Mouse (Mus musculus): ENCODE results near the gene Ninl. TPM values are rescaled to one million over a fixed set of nuclear protein-coding genes. Genes with fewer than 3 reads are reported as not detected.

Ninl gene
- polyA plus RNA-seq, 1 experiment from 2014 or later: 11.8 TPM

- Histone ChIP-seq H3K36me3 (0 out of 2 replicates have a peak, but pooled peaks cover 7% of the 10 kb centered on the region), H3K4me3 (no peak overlapping the region), H3K27ac (no peak overlapping the region), H3K9me3 (no peaks in the 10 kb centered on the region), H3K4me1 (replicated peaks) (no peaks in the 10 kb centered on the region), H3K27me3 (ENCODE audit: insufficient read depth, poor library complexity, severe bottlenecking) (no peaks in the 10 kb centered on the region)
- WGBS: 93% methylated on average over 2 of the region's 2 CpGs
- DNase-seq (ENCODE audit: low spot score): peak; percentile 1
Measured at GRCm38 (mm10) chr2:150990506-150990905, 48.7 kb downstream of the Ninl start.

DNA sequence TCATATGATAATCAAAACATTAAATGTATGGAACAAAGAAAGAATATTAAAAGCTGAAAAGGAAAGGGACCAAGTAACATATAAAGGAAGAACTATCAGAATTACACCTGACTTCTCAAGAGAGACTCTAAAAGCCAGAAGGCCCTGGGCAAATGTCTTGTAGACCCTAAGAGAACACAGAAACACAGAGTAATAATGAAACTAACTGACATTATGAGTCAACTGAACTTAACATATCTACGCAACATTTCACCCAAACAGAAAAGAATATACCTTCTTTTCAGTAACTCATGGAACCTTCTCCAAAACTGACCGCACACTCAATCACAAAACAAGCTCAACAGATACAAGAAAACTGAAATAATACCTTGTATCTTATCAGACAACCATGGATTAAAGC is 53.8 kb downstream of the Ninl start:
- Histone ChIP-seq H3K4me3 (no peak overlapping the region), H3K4me1 (replicated peaks) (no peaks in the 10 kb centered on the region), H3K27ac (no peak overlapping the region), H3K36me3 (0 out of 2 replicates have a peak, but pooled peaks cover 7% of the 10 kb centered on the region), H3K27me3 (ENCODE audit: insufficient read depth, poor library complexity, severe bottlenecking) (no peaks in the 10 kb centered on the region), H3K9me3 (no peaks in the 10 kb centered on the region)
- over 99% methylated on average over 2 of the region's 2 CpGs for WGBS
- DNase-seq (ENCODE audit: low spot score): no peak

DNA sequence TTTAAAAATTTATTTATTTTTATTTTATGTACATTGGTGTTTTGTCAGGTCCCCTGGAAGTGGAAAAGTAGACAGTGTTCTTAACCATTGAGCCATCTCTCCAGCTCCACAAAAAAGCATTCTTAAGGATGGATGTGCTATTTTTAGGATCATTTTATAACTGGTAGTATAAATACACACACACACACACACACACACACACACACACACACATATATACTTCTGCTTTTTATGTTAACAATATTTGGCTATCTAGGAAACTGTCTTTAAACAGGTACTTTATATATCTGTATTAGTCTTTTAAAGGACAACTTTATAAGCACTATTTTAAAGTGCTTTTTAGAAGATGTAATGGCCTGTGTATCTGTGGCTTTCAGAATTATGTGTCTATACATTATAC is 57.1 kb downstream of the Ninl start:
- Histone ChIP-seq H3K27ac (no peak overlapping the region), H3K4me1 (replicated peaks) (no peaks in the 10 kb centered on the region), H3K27me3 (ENCODE audit: insufficient read depth, poor library complexity, severe bottlenecking) (no peaks in the 10 kb centered on the region)

DNA sequence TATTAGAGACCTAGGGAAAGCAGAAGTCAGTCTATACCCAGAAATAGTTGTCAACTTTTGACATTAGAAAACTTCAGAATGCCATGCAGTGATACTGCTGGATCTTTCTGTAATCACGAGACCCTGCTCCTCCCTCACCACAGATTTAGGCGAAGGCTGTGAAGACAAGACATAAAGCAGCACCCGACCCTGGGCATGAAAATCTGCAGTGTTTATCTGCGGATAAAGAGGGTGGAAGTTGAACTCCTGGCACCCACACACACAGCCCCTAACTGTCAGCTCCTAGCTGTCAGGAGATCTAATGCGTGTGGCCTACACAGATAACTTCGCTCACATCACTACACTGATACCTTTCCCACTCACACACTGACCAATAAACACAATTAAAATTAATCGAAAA is 57.7 kb downstream of the Ninl start:
- Histone ChIP-seq H3K36me3 (peaks cover 23% of the 10 kb centered on the region), H3K4me3 (no peak overlapping the region), H3K27me3 (ENCODE audit: insufficient read depth, poor library complexity, severe bottlenecking) (no peaks in the 10 kb centered on the region), H3K27ac (no peak overlapping the region), H3K4me1 (replicated peaks) (no peaks in the 10 kb centered on the region), H3K9me3 (no peaks in the 10 kb centered on the region)
- DNase-seq (ENCODE audit: low spot score): peak; percentile 1
- 88% methylated on average over 7 of the region's 7 CpGs for WGBS

More for the DNA sequence above, 57.1 kb downstream of the Ninl start:
- Histone ChIP-seq H3K9me3 (no peaks in the 10 kb centered on the region), H3K36me3 (peaks cover 19% of the 10 kb centered on the region), H3K4me3 (no peak overlapping the region)
- DNase-seq (ENCODE audit: low spot score): no peak

GRCm38 (mm10) chr2:150979861-150980620 is 59.1 kb downstream of the Ninl start:
- Histone ChIP-seq H3K27me3 (ENCODE audit: insufficient read depth, poor library complexity, severe bottlenecking) (no peaks in the 10 kb centered on the region), H3K36me3 (peaks cover 37% of the 10 kb centered on the region), H3K27ac (no peak overlapping the region), H3K9me3 (no peaks in the 10 kb centered on the region), H3K4me1 (replicated peaks) (no peaks in the 10 kb centered on the region), H3K4me3 (no peak overlapping the region)
- 91% methylated on average over 14 of the region's 14 CpGs for whole genome bisulfite sequencing
- peak; percentile 1 for DNase-seq (ENCODE audit: low spot score)

DNA sequence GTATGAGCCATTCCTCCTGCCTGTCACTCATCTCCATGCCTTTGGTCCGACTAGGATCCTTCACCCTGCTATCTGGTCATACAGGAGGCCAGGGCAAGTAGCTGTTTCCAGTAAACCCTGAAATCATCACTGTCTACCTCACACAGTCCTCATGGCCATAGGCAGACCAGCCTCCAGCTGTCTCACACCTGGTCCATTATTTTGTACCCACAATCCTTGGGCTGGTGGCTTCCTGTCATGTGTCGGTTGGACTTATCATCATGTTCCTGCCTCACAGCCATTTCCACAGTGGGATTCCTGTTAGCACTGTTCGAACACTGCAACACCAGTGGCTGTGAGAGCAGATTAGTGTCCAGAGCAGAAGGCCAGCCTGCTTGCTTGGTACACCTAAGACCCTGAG is 60.4 kb downstream of the Ninl start:
- no peak overlapping the region for H3K27ac ChIP-seq

DNA sequence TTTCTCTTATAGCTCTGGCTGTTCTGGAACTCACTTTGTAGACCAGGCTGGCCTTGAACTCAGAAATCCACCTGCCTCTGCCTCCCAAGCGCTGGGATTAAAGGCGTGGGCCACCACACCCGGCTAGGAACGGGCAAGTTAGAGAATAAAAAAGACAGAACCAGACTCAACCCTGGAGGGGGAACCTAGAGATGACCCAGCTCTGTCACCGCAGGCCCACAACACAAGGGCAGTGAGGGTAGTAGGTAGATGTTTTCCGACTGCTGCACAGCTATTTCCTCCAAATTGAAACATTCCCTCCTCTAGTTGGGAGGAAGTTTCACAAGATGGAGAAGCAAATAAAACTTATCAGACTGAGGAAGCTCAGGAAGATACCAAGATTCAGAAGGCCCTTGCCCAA is 61.5 kb downstream of the Ninl start:
- Histone ChIP-seq H3K4me1 (replicated peaks) (no peaks in the 10 kb centered on the region), H3K4me3 (no peak overlapping the region), H3K36me3 (peaks cover 61% of the 10 kb centered on the region), H3K27ac (no peak overlapping the region), H3K9me3 (no peaks in the 10 kb centered on the region), H3K27me3 (ENCODE audit: insufficient read depth, poor library complexity, severe bottlenecking) (no peaks in the 10 kb centered on the region)
- 96% methylated on average over 6 of the region's 6 CpGs for WGBS
- peak; percentile 0 for DNase-seq (ENCODE audit: low spot score)

More for the DNA sequence above, 60.4 kb downstream of the Ninl start:
- Histone ChIP-seq H3K36me3 (peaks cover 50% of the 10 kb centered on the region), H3K27me3 (ENCODE audit: insufficient read depth, poor library complexity, severe bottlenecking) (no peaks in the 10 kb centered on the region), H3K9me3 (no peaks in the 10 kb centered on the region), H3K4me3 (no peak overlapping the region), H3K4me1 (replicated peaks) (no peaks in the 10 kb centered on the region)
- peak; percentile 2 for DNase-seq (ENCODE audit: low spot score)
- 89% methylated on average over 3 of the region's 3 CpGs for WGBS

- H3K9me3 ChIP-seq: no peaks in the 10 kb centered on the region
- H3K36me3 ChIP-seq: peaks cover 69% of the 10 kb centered on the region
- H3K27ac ChIP-seq: no peak overlapping the region
- no peaks in the 10 kb centered on the region for H3K27me3 ChIP-seq (ENCODE audit: insufficient read depth, poor library complexity, severe bottlenecking)
- H3K4me3 ChIP-seq: no peak overlapping the region
- H3K4me1 ChIP-seq (replicated peaks): 0 out of 2 replicates have a peak, but pooled peaks cover 2% of the 10 kb centered on the region
- no peak for DNase-seq (ENCODE audit: low spot score)
- 89% methylated on average over 5 of the region's 5 CpGs for WGBS
Measured at GRCm38 (mm10) chr2:150976871-150977270, 62.3 kb downstream of the Ninl start.

GRCm38 (mm10) chr2:150973401-150974115 is 65.6 kb downstream of the Ninl start:
- DNase-seq (ENCODE audit: low spot score): peak; percentile 1
- WGBS: 95% methylated on average over 8 of the region's 8 CpGs
- Histone ChIP-seq H3K9me3 (no peaks in the 10 kb centered on the region), H3K36me3 (peaks cover 96% of the 10 kb centered on the region), H3K4me1 (replicated peaks) (0 out of 2 replicates have a peak, but pooled peaks cover 3% of the 10 kb centered on the region), H3K27ac (no peak overlapping the region), H3K27me3 (ENCODE audit: insufficient read depth, poor library complexity, severe bottlenecking) (no peaks in the 10 kb centered on the region), H3K4me3 (no peak overlapping the region)

- Histone ChIP-seq H3K27me3 (ENCODE audit: insufficient read depth, poor library complexity, severe bottlenecking) (no peaks in the 10 kb centered on the region), H3K27ac (no peak overlapping the region), H3K4me1 (replicated peaks) (0 out of 2 replicates have a peak, but pooled peaks cover 3% of the 10 kb centered on the region), H3K36me3 (peaks cover 96% of the 10 kb centered on the region), H3K4me3 (no peak overlapping the region), H3K9me3 (no peaks in the 10 kb centered on the region)
- no peak for DNase-seq (ENCODE audit: low spot score)
- 90% methylated on average over 3 of the region's 3 CpGs for WGBS
Measured at GRCm38 (mm10) chr2:150972681-150973080, 66.5 kb downstream of the Ninl start.

DNA sequence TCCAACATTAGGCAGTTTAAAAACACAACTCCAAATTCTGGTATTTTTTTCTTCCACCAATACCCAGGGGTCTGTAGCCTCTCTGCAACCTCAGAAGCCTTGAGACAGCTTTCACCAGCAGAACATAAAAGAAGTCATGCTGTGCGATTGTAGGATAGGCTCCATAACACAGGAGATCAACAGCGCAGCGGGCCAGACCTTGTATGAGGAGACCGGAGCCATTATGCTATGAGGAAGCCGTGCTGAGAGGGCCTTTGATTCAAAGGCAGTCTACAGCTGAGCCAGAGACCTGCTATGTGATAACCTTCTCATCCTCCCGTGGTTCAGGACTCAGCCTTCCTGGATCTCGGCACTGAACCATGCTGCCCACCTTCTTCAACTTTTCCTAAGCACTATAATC is 67.3 kb downstream of the Ninl start:
- H3K4me1 ChIP-seq (replicated peaks): 0 out of 2 replicates have a peak, but pooled peaks cover 3% of the 10 kb centered on the region
- H3K27me3 ChIP-seq (ENCODE audit: insufficient read depth, poor library complexity, severe bottlenecking): no peaks in the 10 kb centered on the region
- H3K4me3 ChIP-seq: no peak overlapping the region
- no peaks in the 10 kb centered on the region for H3K9me3 ChIP-seq
- peak; percentile 1 for DNase-seq (ENCODE audit: low spot score)
- H3K27ac ChIP-seq: no peak overlapping the region
- H3K36me3 ChIP-seq: peaks cover 98% of the 10 kb centered on the region
- WGBS: 74% methylated on average over 7 of the region's 7 CpGs

DNA sequence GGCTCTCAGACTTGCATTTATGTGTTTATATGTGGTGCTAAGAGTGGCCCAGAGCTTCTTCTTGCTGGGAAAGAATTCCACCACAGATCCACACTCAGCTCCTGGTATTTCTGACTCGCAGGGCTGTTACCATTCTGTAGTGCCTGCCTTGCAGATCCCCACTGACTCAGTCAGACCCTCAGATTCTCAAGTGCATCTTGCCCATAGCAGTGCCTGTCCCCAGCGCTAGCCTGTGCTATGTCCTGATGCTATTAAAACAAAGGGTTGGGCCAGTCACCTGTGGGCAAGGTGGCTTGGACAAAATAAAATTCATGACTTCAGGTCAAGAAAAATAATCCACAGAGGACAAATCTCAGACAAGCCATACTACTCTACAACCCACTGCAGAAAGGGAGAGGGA is 70.0 kb downstream of the Ninl start:
- WGBS: 95% methylated on average over 2 of the region's 2 CpGs
- Histone ChIP-seq H3K27ac (no peak overlapping the region), H3K4me1 (replicated peaks) (0 out of 2 replicates have a peak, but pooled peaks cover 3% of the 10 kb centered on the region), H3K27me3 (ENCODE audit: insufficient read depth, poor library complexity, severe bottlenecking) (no peaks in the 10 kb centered on the region), H3K9me3 (no peaks in the 10 kb centered on the region), H3K36me3 (peaks cover 99% of the 10 kb centered on the region), H3K4me3 (no peak overlapping the region)
- DNase-seq (ENCODE audit: low spot score): no peak

- H3K27me3 ChIP-seq (ENCODE audit: insufficient read depth, poor library complexity, severe bottlenecking): no peaks in the 10 kb centered on the region
- peaks cover 98% of the 10 kb centered on the region for H3K36me3 ChIP-seq
- H3K4me3 ChIP-seq: no peak overlapping the region
- H3K9me3 ChIP-seq: no peaks in the 10 kb centered on the region
- WGBS: 92% methylated on average over 2 of the region's 2 CpGs
- no peak overlapping the region for H3K27ac ChIP-seq
- DNase-seq (ENCODE audit: low spot score): no peak
- H3K4me1 ChIP-seq (replicated peaks): 0 out of 2 replicates have a peak, but pooled peaks cover 3% of the 10 kb centered on the region
Measured at GRCm38 (mm10) chr2:150967491-150967890, 71.7 kb downstream of the Ninl start.

Data from hindbrain, embryonic 10.5 days (tissue).